Mouse (Mus musculus): ENCODE measurements at regions not wholly inside any gene's neighbourhood (a gene's known extent, or its start where the extent isn't known, plus 50 kb on each side); places are given as distances from the start of the nearest gene placed in this dataset.

DNA sequence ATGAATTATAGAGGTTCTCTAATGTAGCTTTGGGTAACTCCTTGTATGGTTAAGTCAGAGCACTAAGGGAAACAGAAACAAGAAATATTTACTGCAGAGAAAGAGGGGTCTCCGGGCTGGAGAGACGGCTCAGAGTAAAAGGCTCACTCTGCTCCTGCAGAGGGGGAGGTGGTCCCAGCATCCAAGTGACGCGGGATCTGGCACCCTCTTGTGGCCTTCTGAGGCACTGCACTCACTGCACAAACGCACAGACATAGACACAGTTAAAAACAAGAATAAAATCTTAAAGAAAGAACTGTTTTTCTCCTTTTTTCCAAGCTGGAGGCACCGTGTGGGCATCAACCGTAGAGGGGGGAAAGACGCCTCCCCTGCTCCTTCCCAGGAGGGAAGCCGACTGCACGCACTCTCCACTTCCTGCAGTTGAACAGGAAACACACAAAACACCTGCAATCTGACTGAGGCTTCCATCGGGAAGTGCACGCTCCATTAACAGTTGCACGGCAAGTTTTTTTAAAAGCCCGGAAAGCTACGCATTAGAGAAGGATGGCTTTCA is 237.6 kb downstream of the Atp23 start:
- Histone ChIP-seq H3K4me2 (ENCODE audit: low read depth, low read length) (no peak overlapping the region), H3K27me3 (replicated peaks; ENCODE audit: control insufficient read depth, insufficient read depth, low read length) (no peaks in the 10 kb centered on the region), H3K4me1 (ENCODE audit: control insufficient read depth, insufficient read depth, low read length) (no peaks in the 10 kb centered on the region), H3K36me3 (ENCODE audit: control insufficient read depth, insufficient read depth, low read length) (no peaks in the 10 kb centered on the region), H3K27ac (ENCODE audit: low read length) (no peak overlapping the region), H3K4me3 (ENCODE audit: low read length) (no peak overlapping the region), H3K9ac (ENCODE audit: low read depth, low read length) (no peak overlapping the region), H3K9me3 (ENCODE audit: control insufficient read depth, low read length) (peaks cover 3% of the 10 kb centered on the region; the same call in 1 of the 2 replicates)
- 85% methylated on average over 15 of the region's 15 CpGs for WGBS
- ATAC-seq, result no peak

GRCm38 (mm10) chr10:126662765-126663164 is 238.4 kb downstream of the Atp23 start:
- no peak overlapping the region for H3K9ac ChIP-seq (ENCODE audit: low read depth, low read length)
- H3K4me2 ChIP-seq (ENCODE audit: low read depth, low read length), result no peak overlapping the region
- no peak for ATAC-seq
- H3K27me3 ChIP-seq (replicated peaks; ENCODE audit: control insufficient read depth, insufficient read depth, low read length), result no peaks in the 10 kb centered on the region
- H3K4me1 ChIP-seq (ENCODE audit: control insufficient read depth, insufficient read depth, low read length), result no peaks in the 10 kb centered on the region
- no peaks in the 10 kb centered on the region for H3K36me3 ChIP-seq (ENCODE audit: control insufficient read depth, insufficient read depth, low read length)
- no peak overlapping the region for H3K27ac ChIP-seq (ENCODE audit: low read length)
- WGBS, result 89% methylated on average over 6 of the region's 6 CpGs
- H3K9me3 ChIP-seq (ENCODE audit: control insufficient read depth, low read length), result peaks cover 3% of the 10 kb centered on the region; the same call in 1 of the 2 replicates
- H3K4me3 ChIP-seq (ENCODE audit: low read length), result no peak overlapping the region

GRCm38 (mm10) chr10:126661095-126661615 is 240.0 kb downstream of the Atp23 start:
- Histone ChIP-seq H3K9me3 (ENCODE audit: control insufficient read depth, low read length) (peaks cover 3% of the 10 kb centered on the region; the same call in 1 of the 2 replicates), H3K27ac (ENCODE audit: low read length) (no peak overlapping the region), H3K36me3 (ENCODE audit: control insufficient read depth, insufficient read depth, low read length) (no peaks in the 10 kb centered on the region), H3K4me1 (ENCODE audit: control insufficient read depth, insufficient read depth, low read length) (no peaks in the 10 kb centered on the region), H3K9ac (ENCODE audit: low read depth, low read length) (no peak overlapping the region), H3K27me3 (replicated peaks; ENCODE audit: control insufficient read depth, insufficient read depth, low read length) (no peaks in the 10 kb centered on the region), H3K4me3 (ENCODE audit: low read length) (no peak overlapping the region), H3K4me2 (ENCODE audit: low read depth, low read length) (no peak overlapping the region)
- 59% methylated on average over 5 of the region's 5 CpGs for WGBS
- ATAC-seq, result no peak

GRCm38 (mm10) chr10:126660024-126660423 is 241.1 kb downstream of the Atp23 start:
- no peak for ATAC-seq
- Histone ChIP-seq H3K4me1 (ENCODE audit: control insufficient read depth, insufficient read depth, low read length) (no peaks in the 10 kb centered on the region), H3K27me3 (replicated peaks; ENCODE audit: control insufficient read depth, insufficient read depth, low read length) (no peaks in the 10 kb centered on the region), H3K9ac (ENCODE audit: low read depth, low read length) (no peak overlapping the region), H3K9me3 (ENCODE audit: control insufficient read depth, low read length) (peaks cover 3% of the 10 kb centered on the region; the same call in 1 of the 2 replicates), H3K4me2 (ENCODE audit: low read depth, low read length) (no peak overlapping the region), H3K4me3 (ENCODE audit: low read length) (no peak overlapping the region), H3K36me3 (ENCODE audit: control insufficient read depth, insufficient read depth, low read length) (no peaks in the 10 kb centered on the region), H3K27ac (ENCODE audit: low read length) (no peak overlapping the region)
- 77% methylated on average over 9 of the region's 9 CpGs for WGBS

DNA sequence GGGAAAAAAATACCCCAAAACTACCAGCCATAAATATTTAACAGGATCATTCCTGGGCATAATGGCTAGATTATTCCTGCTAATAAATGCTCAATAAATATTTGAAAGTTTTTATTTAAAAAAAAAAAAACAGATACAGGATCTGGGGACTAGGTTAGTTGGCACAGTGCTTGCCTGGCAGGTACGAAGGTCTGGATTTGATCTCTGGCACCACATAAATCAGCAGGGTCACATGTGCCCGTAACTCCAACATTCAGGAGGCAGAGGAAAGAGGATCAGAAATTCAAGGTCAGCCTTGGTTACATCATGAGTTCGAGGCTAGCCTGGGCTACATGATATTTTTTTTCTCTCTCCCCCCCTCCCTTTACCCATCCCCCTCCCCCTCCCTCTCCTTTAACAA is 248.5 kb downstream of the Atp23 start:
- no peaks in the 10 kb centered on the region for H3K4me1 ChIP-seq (ENCODE audit: control insufficient read depth, insufficient read depth, low read length)
- H3K9me3 ChIP-seq (ENCODE audit: control insufficient read depth, low read length), result no peaks in the 10 kb centered on the region
- 90% methylated on average over 3 of the region's 3 CpGs for WGBS
- H3K9ac ChIP-seq (ENCODE audit: low read depth, low read length), result no peak overlapping the region
- no peak overlapping the region for H3K27ac ChIP-seq (ENCODE audit: low read length)
- H3K4me3 ChIP-seq (ENCODE audit: low read length), result no peak overlapping the region
- no peak overlapping the region for H3K4me2 ChIP-seq (ENCODE audit: low read depth, low read length)
- ATAC-seq, result no peak
- no peaks in the 10 kb centered on the region for H3K27me3 ChIP-seq (replicated peaks; ENCODE audit: control insufficient read depth, insufficient read depth, low read length)
- H3K36me3 ChIP-seq (ENCODE audit: control insufficient read depth, insufficient read depth, low read length), result no peaks in the 10 kb centered on the region

GRCm38 (mm10) chr10:126646587-126646986 is 254.6 kb downstream of the Atp23 start:
- 52% methylated on average over 4 of the region's 4 CpGs for WGBS
- Histone ChIP-seq H3K9me3 (ENCODE audit: control insufficient read depth, low read length) (no peaks in the 10 kb centered on the region), H3K27ac (ENCODE audit: low read length) (no peak overlapping the region), H3K4me3 (ENCODE audit: low read length) (no peak overlapping the region), H3K9ac (ENCODE audit: low read depth, low read length) (no peak overlapping the region), H3K27me3 (replicated peaks; ENCODE audit: control insufficient read depth, insufficient read depth, low read length) (no peaks in the 10 kb centered on the region), H3K4me2 (ENCODE audit: low read depth, low read length) (no peak overlapping the region), H3K4me1 (ENCODE audit: control insufficient read depth, insufficient read depth, low read length) (no peaks in the 10 kb centered on the region), H3K36me3 (ENCODE audit: control insufficient read depth, insufficient read depth, low read length) (no peaks in the 10 kb centered on the region)
- ATAC-seq, result no peak

DNA sequence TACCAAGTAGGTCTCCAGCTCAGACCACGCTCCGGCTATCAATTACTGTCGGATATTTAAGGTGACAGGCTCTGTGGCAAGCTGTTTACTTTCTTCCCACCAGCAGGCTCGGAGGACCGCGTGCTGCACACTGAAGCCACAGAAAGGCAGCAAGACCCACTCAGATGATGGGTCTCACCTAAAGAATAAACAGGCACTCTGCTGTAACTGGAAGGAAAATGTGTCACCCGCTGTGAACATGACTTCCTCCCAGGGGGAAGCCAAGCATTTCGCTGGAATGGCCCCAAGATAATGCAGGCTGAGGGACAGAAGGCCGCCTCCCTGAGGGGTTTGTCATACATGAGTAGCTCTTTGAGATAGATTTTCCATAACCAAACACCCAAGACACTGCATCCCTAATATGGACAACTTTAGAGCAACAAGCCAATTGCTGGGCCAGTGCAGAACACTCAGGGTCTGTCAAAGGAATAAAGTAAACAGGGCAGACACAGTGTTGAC is 259.3 kb downstream of the Atp23 start:
- Histone ChIP-seq H3K4me3 (ENCODE audit: low read length) (no peak overlapping the region), H3K36me3 (ENCODE audit: control insufficient read depth, insufficient read depth, low read length) (no peaks in the 10 kb centered on the region), H3K27ac (ENCODE audit: low read length) (no peak overlapping the region), H3K4me2 (ENCODE audit: low read depth, low read length) (no peak overlapping the region), H3K27me3 (replicated peaks; ENCODE audit: control insufficient read depth, insufficient read depth, low read length) (no peaks in the 10 kb centered on the region), H3K9me3 (ENCODE audit: control insufficient read depth, low read length) (no peaks in the 10 kb centered on the region), H3K4me1 (ENCODE audit: control insufficient read depth, insufficient read depth, low read length) (no peaks in the 10 kb centered on the region), H3K9ac (ENCODE audit: low read depth, low read length) (no peak overlapping the region)
- peak; percentile 23; the same call in 1 of the 2 replicates for ATAC-seq
- WGBS, result 19% methylated on average over 9 of the region's 9 CpGs

DNA sequence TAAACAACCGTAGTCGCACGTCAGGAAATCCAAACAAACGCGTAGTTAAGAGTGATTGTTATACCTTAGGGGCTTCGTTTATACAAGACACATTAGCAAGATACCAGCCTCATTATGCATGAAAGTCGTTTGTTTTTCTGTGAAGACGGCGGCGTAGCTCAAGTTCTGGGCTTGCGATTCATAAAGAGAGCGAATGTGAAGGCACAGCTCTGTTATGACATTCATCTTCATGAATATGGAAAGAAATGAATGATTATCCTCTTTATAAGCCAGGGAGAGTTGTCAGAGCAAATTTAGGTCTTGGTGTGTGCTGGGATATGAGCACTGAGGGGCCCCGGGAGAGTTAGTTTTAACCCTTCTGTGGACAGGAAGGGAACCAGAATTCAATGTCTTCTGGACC is 266.4 kb downstream of the Atp23 start:
- 16% methylated on average over 13 of the region's 13 CpGs for WGBS
- ATAC-seq, result no peak
- H3K9ac ChIP-seq (ENCODE audit: low read depth, low read length), result no peak overlapping the region
- H3K4me1 ChIP-seq (ENCODE audit: control insufficient read depth, insufficient read depth, low read length), result peaks cover 4% of the 10 kb centered on the region; the same call in 1 of the 2 replicates
- no peak overlapping the region for H3K27ac ChIP-seq (ENCODE audit: low read length)
- peak overlapping the region; percentile 6; the same call in 1 of the 2 replicates for H3K4me2 ChIP-seq (ENCODE audit: low read depth, low read length)
- H3K27me3 ChIP-seq (replicated peaks; ENCODE audit: control insufficient read depth, insufficient read depth, low read length), result no peaks in the 10 kb centered on the region
- no peaks in the 10 kb centered on the region for H3K9me3 ChIP-seq (ENCODE audit: control insufficient read depth, low read length)
- H3K36me3 ChIP-seq (ENCODE audit: control insufficient read depth, insufficient read depth, low read length), result no peaks in the 10 kb centered on the region
- H3K4me3 ChIP-seq (ENCODE audit: low read length), result no peak overlapping the region

GRCm38 (mm10) chr10:126628057-126628456 is 273.1 kb downstream of the Atp23 start:
- ATAC-seq, result no peak
- H3K9ac ChIP-seq (ENCODE audit: low read depth, low read length), result no peak overlapping the region
- H3K36me3 ChIP-seq (ENCODE audit: control insufficient read depth, insufficient read depth, low read length), result no peaks in the 10 kb centered on the region
- H3K4me2 ChIP-seq (ENCODE audit: low read depth, low read length), result no peak overlapping the region
- no peak overlapping the region for H3K27ac ChIP-seq (ENCODE audit: low read length)
- H3K27me3 ChIP-seq (replicated peaks; ENCODE audit: control insufficient read depth, insufficient read depth, low read length), result no peaks in the 10 kb centered on the region
- no peaks in the 10 kb centered on the region for H3K9me3 ChIP-seq (ENCODE audit: control insufficient read depth, low read length)
- H3K4me1 ChIP-seq (ENCODE audit: control insufficient read depth, insufficient read depth, low read length), result no peaks in the 10 kb centered on the region
- H3K4me3 ChIP-seq (ENCODE audit: low read length), result no peak overlapping the region
- 51% methylated on average over 4 of the region's 4 CpGs for WGBS

GRCm38 (mm10) chr10:126625466-126625865 is 275.7 kb downstream of the Atp23 start:
- Histone ChIP-seq H3K9me3 (ENCODE audit: control insufficient read depth, low read length) (no peaks in the 10 kb centered on the region), H3K36me3 (ENCODE audit: control insufficient read depth, insufficient read depth, low read length) (no peaks in the 10 kb centered on the region), H3K4me3 (ENCODE audit: low read length) (no peak overlapping the region), H3K4me2 (ENCODE audit: low read depth, low read length) (no peak overlapping the region), H3K9ac (ENCODE audit: low read depth, low read length) (no peak overlapping the region), H3K4me1 (ENCODE audit: control insufficient read depth, insufficient read depth, low read length) (no peaks in the 10 kb centered on the region), H3K27me3 (replicated peaks; ENCODE audit: control insufficient read depth, insufficient read depth, low read length) (no peaks in the 10 kb centered on the region), H3K27ac (ENCODE audit: low read length) (no peak overlapping the region)
- ATAC-seq, result no peak
- 59% methylated on average over 7 of the region's 7 CpGs for WGBS
